Mouse (Mus musculus): ENCODE measurements at regions not wholly inside any gene's neighbourhood (a gene's known extent, or its start where the extent isn't known, plus 50 kb on each side); places are given as distances from the start of the nearest gene placed in this dataset.

DNA sequence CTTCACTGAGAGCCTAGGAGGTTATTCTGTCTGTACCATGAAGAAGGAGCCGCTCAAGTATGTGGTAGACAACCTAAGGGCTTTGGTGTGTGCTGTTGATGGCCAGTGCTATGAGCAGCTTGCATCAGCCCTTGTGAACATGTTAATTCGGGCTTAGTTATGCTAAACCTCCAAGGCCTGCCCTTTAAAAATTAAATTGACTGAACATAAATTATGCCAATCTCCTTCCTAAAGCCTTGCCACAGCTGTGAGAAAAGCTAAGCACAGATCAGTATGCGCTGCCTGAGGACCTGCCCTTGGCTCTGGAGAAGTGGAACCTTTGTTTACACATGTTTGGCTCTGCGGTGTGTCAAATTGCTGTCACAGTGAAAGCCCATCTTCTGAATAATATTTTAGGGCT lies 321.9 kb upstream of the Nova1 start:
- no peak for DNase-seq (ENCODE audit: low spot score)
- Histone ChIP-seq H3K27ac (no peak overlapping the region), H3K4me1 (replicated peaks; ENCODE audit: insufficient read depth, low read length) (no peaks in the 10 kb centered on the region), H3K9ac (ENCODE audit: low read depth, low read length) (no peak overlapping the region), H3K36me3 (ENCODE audit: insufficient read depth, low read length) (no peaks in the 10 kb centered on the region), H3K9me3 (replicated peaks; ENCODE audit: low read length) (no peaks in the 10 kb centered on the region), H3K27me3 (ENCODE audit: insufficient read depth, low read length) (no peaks in the 10 kb centered on the region), H3K4me3 (replicated peaks; ENCODE audit: low read depth, low read length) (no peak overlapping the region), H3K4me2 (ENCODE audit: low read length) (no peak overlapping the region)
- WGBS = 74% methylated on average over 4 of the region's 4 CpGs
- ATAC-seq (replicated peaks; ENCODE audit: low FRiP score, low read depth) = no peak
- TF ChIP-seq CTCF (IDR thresholded peaks at IDR 0.05; ENCODE audit: low read depth) = no peak

DNA sequence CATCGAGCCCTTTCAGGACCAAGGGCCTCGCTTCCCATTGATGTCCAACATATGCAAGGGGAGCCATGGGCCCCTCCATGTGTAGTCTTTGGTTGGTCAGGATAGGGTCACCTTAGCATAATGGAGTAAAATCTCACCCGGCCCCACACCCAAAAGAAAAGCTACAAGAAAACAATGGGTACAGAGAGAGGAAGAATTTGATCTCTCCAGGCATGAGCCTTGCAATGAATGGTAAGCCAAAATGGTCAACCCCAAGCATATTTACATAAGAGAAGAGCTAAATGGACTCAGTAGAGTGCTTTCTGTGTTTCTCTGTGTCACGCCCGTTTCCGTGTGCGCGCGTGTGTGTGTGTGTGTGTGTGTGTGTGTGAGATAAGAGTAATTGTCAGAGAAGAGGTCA lies 311.1 kb upstream of the Nova1 start:
- no peak overlapping the region for H3K4me2 ChIP-seq (ENCODE audit: low read length)
- H3K36me3 ChIP-seq (ENCODE audit: insufficient read depth, low read length) = no peaks in the 10 kb centered on the region
- H3K27me3 ChIP-seq (ENCODE audit: insufficient read depth, low read length) = no peaks in the 10 kb centered on the region
- H3K9me3 ChIP-seq (replicated peaks; ENCODE audit: low read length) = no peaks in the 10 kb centered on the region
- no peaks in the 10 kb centered on the region for H3K4me1 ChIP-seq (replicated peaks; ENCODE audit: insufficient read depth, low read length)
- no peak overlapping the region for H3K27ac ChIP-seq
- DNase-seq (ENCODE audit: low spot score) (no peak), ATAC-seq (replicated peaks; ENCODE audit: low FRiP score, low read depth) (no peak)
- WGBS = 89% methylated on average over 9 of the region's 9 CpGs
- no peak overlapping the region for H3K4me3 ChIP-seq (replicated peaks; ENCODE audit: low read depth, low read length)
- no peak overlapping the region for H3K9ac ChIP-seq (ENCODE audit: low read depth, low read length)
- TF ChIP-seq CTCF (IDR thresholded peaks at IDR 0.05; ENCODE audit: low read depth) = no peak

DNA sequence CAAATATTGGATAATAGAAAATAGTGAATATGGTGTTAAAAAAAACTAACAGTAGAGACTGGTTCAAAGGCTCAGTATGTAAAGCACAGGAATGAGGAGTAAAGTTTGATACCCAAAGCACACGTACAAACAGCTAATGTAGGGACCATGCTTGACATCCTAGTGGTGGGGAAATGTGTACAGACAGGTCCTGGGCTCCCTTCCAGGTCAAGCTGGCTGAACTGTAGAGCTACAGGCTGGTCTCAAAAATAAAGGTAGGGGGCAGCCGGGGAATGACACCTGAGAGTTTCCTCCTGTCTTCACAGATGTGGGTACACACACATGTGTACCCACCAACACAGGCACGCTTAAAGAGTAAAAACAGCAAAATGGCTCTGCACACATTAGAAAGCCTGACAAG lies 309.9 kb upstream of the Nova1 start:
- H3K4me2 ChIP-seq (ENCODE audit: low read length) = no peak overlapping the region
- no peaks in the 10 kb centered on the region for H3K9me3 ChIP-seq (replicated peaks; ENCODE audit: low read length)
- no peak overlapping the region for H3K4me3 ChIP-seq (replicated peaks; ENCODE audit: low read depth, low read length)
- 79% methylated on average over 3 of the region's 3 CpGs for WGBS
- H3K27me3 ChIP-seq (ENCODE audit: insufficient read depth, low read length) = no peaks in the 10 kb centered on the region
- DNase-seq (ENCODE audit: low spot score) (no peak), ATAC-seq (replicated peaks; ENCODE audit: low FRiP score, low read depth) (no peak)
- H3K4me1 ChIP-seq (replicated peaks; ENCODE audit: insufficient read depth, low read length) = no peaks in the 10 kb centered on the region
- no peak overlapping the region for H3K27ac ChIP-seq
- TF ChIP-seq CTCF (IDR thresholded peaks at IDR 0.05; ENCODE audit: low read depth) = no peak
- no peak overlapping the region for H3K9ac ChIP-seq (ENCODE audit: low read depth, low read length)
- H3K36me3 ChIP-seq (ENCODE audit: insufficient read depth, low read length) = no peaks in the 10 kb centered on the region

DNA sequence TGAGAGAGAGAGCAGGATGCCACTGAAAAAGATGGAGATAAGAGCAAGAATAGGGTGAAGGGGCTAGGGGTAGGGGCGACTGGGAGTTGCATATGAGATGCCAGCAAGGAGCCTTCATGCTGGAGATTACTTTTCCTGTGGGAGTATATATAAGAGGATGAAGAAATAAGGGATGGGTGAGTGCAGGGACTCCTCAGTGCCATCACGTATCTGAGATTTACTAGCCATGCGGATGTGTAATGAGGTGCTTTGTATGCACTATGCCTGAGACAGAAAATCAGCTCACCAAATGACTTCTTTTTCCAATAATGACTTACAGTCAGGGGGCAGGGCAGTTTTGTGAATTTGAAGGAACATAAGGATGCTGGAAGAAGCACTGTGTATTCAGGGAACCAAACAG lies 302.7 kb upstream of the Nova1 start:
- Histone ChIP-seq H3K9me3 (replicated peaks; ENCODE audit: low read length) (no peaks in the 10 kb centered on the region), H3K27me3 (ENCODE audit: insufficient read depth, low read length) (no peaks in the 10 kb centered on the region), H3K36me3 (ENCODE audit: insufficient read depth, low read length) (no peaks in the 10 kb centered on the region), H3K4me3 (replicated peaks; ENCODE audit: low read depth, low read length) (no peak overlapping the region), H3K4me2 (ENCODE audit: low read length) (no peak overlapping the region), H3K4me1 (replicated peaks; ENCODE audit: insufficient read depth, low read length) (no peaks in the 10 kb centered on the region), H3K27ac (no peak overlapping the region), H3K9ac (ENCODE audit: low read depth, low read length) (no peak overlapping the region)
- WGBS = 72% methylated on average over 3 of the region's 3 CpGs
- DNase-seq (ENCODE audit: low spot score) (no peak), ATAC-seq (replicated peaks; ENCODE audit: low FRiP score, low read depth) (no peak)
- no peak for TF ChIP-seq CTCF (IDR thresholded peaks at IDR 0.05; ENCODE audit: low read depth)

DNA sequence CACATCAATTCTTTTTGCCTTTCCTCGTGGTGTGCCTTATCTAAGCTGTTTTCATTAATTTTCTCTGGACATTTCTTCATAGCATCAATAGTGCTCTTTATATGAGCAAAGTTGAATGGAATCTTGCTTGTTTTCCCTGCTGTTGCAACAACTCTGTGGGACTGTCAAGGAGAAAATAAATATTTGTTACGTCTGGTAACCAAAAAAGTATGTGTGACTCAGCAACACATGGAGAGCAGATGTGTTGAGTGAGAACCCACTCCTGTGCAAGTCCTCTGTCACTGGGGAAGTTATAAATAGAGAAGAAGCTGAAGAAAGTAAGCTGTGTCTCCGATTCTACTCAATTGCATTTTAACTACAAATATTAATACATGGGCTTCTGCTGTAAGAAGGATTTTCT lies 298.8 kb upstream of the Nova1 start:
- Histone ChIP-seq H3K9me3 (replicated peaks; ENCODE audit: low read length) (no peaks in the 10 kb centered on the region), H3K36me3 (ENCODE audit: insufficient read depth, low read length) (no peaks in the 10 kb centered on the region), H3K27ac (no peak overlapping the region), H3K27me3 (ENCODE audit: insufficient read depth, low read length) (no peaks in the 10 kb centered on the region), H3K4me1 (replicated peaks; ENCODE audit: insufficient read depth, low read length) (no peaks in the 10 kb centered on the region), H3K4me2 (ENCODE audit: low read length) (no peak overlapping the region), H3K9ac (ENCODE audit: low read depth, low read length) (no peak overlapping the region), H3K4me3 (replicated peaks; ENCODE audit: low read depth, low read length) (no peak overlapping the region)
- DNase-seq (ENCODE audit: low spot score) (peak; percentile 4), ATAC-seq (replicated peaks; ENCODE audit: low FRiP score, low read depth) (no peak)
- WGBS = 56% methylated on average over 3 of the region's 3 CpGs
- TF ChIP-seq CTCF (IDR thresholded peaks at IDR 0.05; ENCODE audit: low read depth) = no peak

DNA sequence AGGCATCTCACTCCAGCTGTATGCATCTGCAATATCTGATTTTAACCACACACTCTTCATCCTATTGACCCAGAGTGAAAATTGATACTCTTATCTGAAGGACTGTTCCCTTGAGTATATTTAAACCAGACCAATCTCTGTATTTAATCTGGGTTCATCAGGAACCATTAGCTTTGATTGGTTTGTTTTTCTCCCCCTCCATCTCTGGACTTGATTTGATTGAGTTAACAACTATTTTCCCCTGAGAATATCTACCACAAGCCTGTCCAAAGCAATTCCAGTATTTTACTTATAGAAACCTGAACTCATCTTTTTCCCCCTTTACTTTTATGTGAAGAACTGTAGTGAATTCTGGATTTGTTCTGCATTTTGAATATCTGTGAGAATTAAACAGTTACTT lies 270.5 kb upstream of the Nova1 start:
- no peak for ATAC-seq (replicated peaks; ENCODE audit: low FRiP score, low read depth)
- Histone ChIP-seq H3K4me3 (replicated peaks; ENCODE audit: low read depth, low read length) (no peak overlapping the region), H3K27ac (no peak overlapping the region), H3K4me2 (ENCODE audit: low read length) (no peak overlapping the region), H3K27me3 (ENCODE audit: insufficient read depth, low read length) (no peaks in the 10 kb centered on the region), H3K9me3 (replicated peaks; ENCODE audit: low read length) (no peaks in the 10 kb centered on the region), H3K4me1 (replicated peaks; ENCODE audit: insufficient read depth, low read length) (no peaks in the 10 kb centered on the region), H3K9ac (ENCODE audit: low read depth, low read length) (no peak overlapping the region), H3K36me3 (ENCODE audit: insufficient read depth, low read length) (no peaks in the 10 kb centered on the region)
- no peak for DNase-seq (ENCODE audit: low spot score)
- no peak for TF ChIP-seq CTCF (IDR thresholded peaks at IDR 0.05; ENCODE audit: low read depth)

DNA sequence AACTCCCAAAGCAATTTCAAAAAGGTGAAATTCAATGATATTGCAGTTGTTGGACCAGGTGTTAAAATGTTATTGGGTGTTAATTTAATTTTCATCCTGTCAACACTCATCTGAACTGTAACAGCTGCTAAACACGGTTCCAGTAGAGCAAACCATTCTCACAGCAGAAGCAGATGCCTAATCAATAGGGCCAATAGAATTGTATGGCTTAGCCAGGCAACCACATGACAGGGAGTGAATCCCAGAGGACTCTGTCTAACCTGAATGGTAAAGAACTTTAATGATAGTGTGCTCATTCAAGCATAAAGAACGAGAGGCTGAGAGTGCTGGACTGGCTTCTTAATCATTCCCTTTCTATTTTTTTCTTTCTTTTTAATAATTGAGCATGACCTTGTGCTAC lies 256.2 kb upstream of the Nova1 start:
- no peak overlapping the region for H3K4me3 ChIP-seq (replicated peaks; ENCODE audit: low read depth, low read length)
- H3K36me3 ChIP-seq (ENCODE audit: insufficient read depth, low read length) = no peaks in the 10 kb centered on the region
- H3K4me2 ChIP-seq (ENCODE audit: low read length) = no peak overlapping the region
- TF ChIP-seq CTCF (IDR thresholded peaks at IDR 0.05; ENCODE audit: low read depth) = no peak
- H3K9ac ChIP-seq (ENCODE audit: low read depth, low read length) = no peak overlapping the region
- ATAC-seq (replicated peaks; ENCODE audit: low FRiP score, low read depth) = no peak
- no peak for DNase-seq (ENCODE audit: low spot score)
- H3K4me1 ChIP-seq (replicated peaks; ENCODE audit: insufficient read depth, low read length) = no peaks in the 10 kb centered on the region
- no peaks in the 10 kb centered on the region for H3K9me3 ChIP-seq (replicated peaks; ENCODE audit: low read length)
- WGBS = 70% methylated on average over 2 of the region's 2 CpGs
- H3K27ac ChIP-seq = no peak overlapping the region
- no peaks in the 10 kb centered on the region for H3K27me3 ChIP-seq (ENCODE audit: insufficient read depth, low read length)

All from kidney, postnatal 0 days (tissue).